Mouse (Mus musculus): Measurements from ENCODE around the gene Ndnf.

DNA sequence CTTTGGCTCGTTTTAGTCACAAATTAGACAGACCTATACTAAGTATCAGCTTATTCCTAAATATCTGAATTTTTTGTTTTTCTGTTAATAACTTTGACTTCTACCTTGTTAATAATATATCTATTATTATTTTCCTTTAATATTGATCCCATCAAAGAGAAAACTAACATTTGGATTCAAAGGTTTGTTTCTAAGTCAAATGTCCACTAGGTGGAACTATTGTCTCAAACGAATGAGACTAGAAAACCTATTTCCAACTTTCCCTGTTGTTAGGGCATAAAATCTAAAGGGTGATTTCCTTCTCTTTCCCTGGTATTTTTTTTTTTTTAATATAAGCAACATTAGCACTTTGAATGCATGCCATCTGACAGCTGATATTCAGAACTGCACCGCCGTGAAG is 20.0 kb upstream of the Ndnf start:
- TF ChIP-seq CTCF (IDR thresholded peaks at IDR 0.05; ENCODE audit: low read depth) = peak; percentile 52
- no peak for TF ChIP-seq EP300 (IDR thresholded peaks at IDR 0.05; ENCODE audit: low read depth)
